31 mouse cellular contexts compared by ENCODE assay signal in the genomic region with DNA sequence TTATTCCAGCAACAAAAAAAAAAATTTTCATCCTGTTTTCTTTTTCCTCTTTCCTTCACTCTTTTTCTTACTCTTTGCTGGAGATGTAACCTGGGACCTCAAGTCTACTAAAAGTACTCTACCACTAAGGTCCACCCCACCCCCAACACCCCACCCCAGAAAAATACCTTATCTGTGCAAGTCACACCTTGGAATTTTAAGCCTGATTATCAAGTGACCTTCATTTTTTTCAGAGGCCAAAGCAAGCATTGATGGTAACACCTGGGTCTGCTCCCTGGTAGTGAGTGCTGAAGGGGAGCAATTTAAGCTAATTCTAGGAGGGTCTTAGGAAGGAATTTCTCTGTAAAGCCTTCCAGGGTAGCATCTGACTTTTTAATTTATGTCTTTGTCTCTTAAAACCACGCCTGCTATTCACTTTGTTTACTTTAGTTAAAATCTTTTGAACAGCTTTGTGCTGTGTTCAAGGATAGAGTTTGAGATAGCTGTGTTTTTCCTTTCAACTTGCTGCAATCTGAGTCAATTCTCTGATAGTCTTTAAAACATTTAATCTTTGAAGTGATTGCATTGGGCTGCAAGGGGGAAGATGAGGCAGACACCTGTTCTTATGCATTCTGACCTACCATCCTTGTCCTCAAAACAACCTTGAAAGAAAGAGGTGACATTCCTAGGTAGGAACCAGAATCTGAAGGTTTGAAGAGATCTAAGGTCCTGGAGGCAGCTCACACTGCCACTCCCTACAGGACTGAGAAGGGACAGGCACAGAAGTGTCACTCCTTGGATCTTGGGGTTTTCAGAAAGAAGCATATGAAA. TPM values are rescaled to one million over a fixed set of nuclear protein-coding genes. Genes with fewer than 3 reads are reported as not detected.
A peak's percentile ranks its signal among the peaks of the same experiment; 100 is the strongest.
DNase-seq lines count a peak whose midpoint lies in the region; ATAC-seq and TF ChIP-seq lines count a peak whose summit lies in the region.
"Had no signal": no experiment of that assay in that cellular context is flagged by ENCODE, and none has a peak within 500 bp of the region (broad histone marks: within the 10 kb centered on the region; RNA-seq: fewer than 3 reads in every experiment).

No protein-coding gene starts in this region.

- no peak for DNase-seq in gastrocnemius, adult 2 months
- DNase-seq in gastrocnemius, postnatal 14 days, result no peak
- DNase-seq in ES-CJ7 (ENCODE audit: low read depth, low spot score), result peak; percentile 80
- DNase-seq in liver, embryonic 11.5 days (ENCODE audit: low spot score), result no peak
- no peak for DNase-seq in left cerebral cortex, adult 8-10 months (ENCODE audit: low spot score in 2 of 2)
- no peak for DNase-seq in lung, postnatal 0 days (ENCODE audit: low spot score)
- DNase-seq: adrenal gland, adult 8-10 months; cerebellum, adult 8-10 months; cerebellum, postnatal 25 days; forebrain, postnatal 0 days; heart, postnatal 10 days; kidney, adult 2 months; layer of hippocampus, postnatal 36 days; lung, postnatal 36 days; retina, postnatal 1 day; right cerebral cortex, postnatal 14 days had no signal

- H3K9me3 ChIP-seq in liver, embryonic 11.5 days (ENCODE audit: control insufficient read depth, low read length), result no peaks in the 10 kb centered on the region
- no peaks in the 10 kb centered on the region for H3K9me3 ChIP-seq in liver, embryonic 16.5 days (replicated peaks; ENCODE audit: control insufficient read depth, low read length)
- H3K9me3 ChIP-seq in lung, postnatal 0 days (ENCODE audit: low read length), result no peaks in the 10 kb centered on the region
- H3K9me3 ChIP-seq: embryonic facial prominence, embryonic 10.5 days; embryonic facial prominence, embryonic 15.5 days; forebrain, embryonic 12.5 days; heart, embryonic 13.5 days; limb, embryonic 10.5 days; limb, embryonic 15.5 days; lung, embryonic 15.5 days; midbrain, embryonic 13.5 days had no signal

- H3K27me3 ChIP-seq in liver, embryonic 11.5 days (replicated peaks; ENCODE audit: control insufficient read depth, insufficient read depth, low read length), result no peaks in the 10 kb centered on the region
- no peaks in the 10 kb centered on the region for H3K27me3 ChIP-seq in liver, embryonic 16.5 days (ENCODE audit: control insufficient read depth, insufficient read depth, low read depth, low read length)
- H3K27me3 ChIP-seq in lung, postnatal 0 days (replicated peaks; ENCODE audit: insufficient read depth, low read length), result no peaks in the 10 kb centered on the region
- H3K27me3 ChIP-seq: CH12.LX; embryonic facial prominence, embryonic 15.5 days; forebrain, embryonic 12.5 days; heart, embryonic 13.5 days; limb, embryonic 15.5 days; lung, embryonic 15.5 days; midbrain, embryonic 13.5 days had no signal

- intact Hi-C loops in gastrocnemius, adult 2 months (cut with DNase I), result no loop called here
- intact Hi-C loops in gastrocnemius, postnatal 14 days (cut with DNase I; ENCODE audit: low total_unique reads), result no loop called here

- H3K4me3 ChIP-seq in gastrocnemius, adult 2 months, result no peak overlapping the region
- no peak overlapping the region for H3K4me3 ChIP-seq in liver, embryonic 11.5 days (ENCODE audit: low read depth, low read length)
- H3K4me3 ChIP-seq in liver, embryonic 16.5 days (ENCODE audit: low read depth, low read length), result no peak overlapping the region
- no peak overlapping the region for H3K4me3 ChIP-seq in lung, postnatal 0 days (ENCODE audit: low read depth, low read length)
- H3K4me3 ChIP-seq: embryonic facial prominence, embryonic 10.5 days; embryonic facial prominence, embryonic 15.5 days; forebrain, embryonic 12.5 days; heart, embryonic 13.5 days; limb, embryonic 10.5 days; limb, embryonic 15.5 days; lung, embryonic 15.5 days; midbrain, embryonic 13.5 days had no signal

- TF ChIP-seq CTCF in gastrocnemius, adult 2 months (IDR thresholded peaks at IDR 0.05), result no peak
- no peak for TF ChIP-seq CTCF in lung, postnatal 0 days (IDR thresholded peaks at IDR 0.05)

- H3K27ac ChIP-seq in gastrocnemius, adult 2 months, result peak overlapping the region; percentile 86
- no peak overlapping the region for H3K27ac ChIP-seq in liver, embryonic 11.5 days (ENCODE audit: low read depth, low read length)
- H3K27ac ChIP-seq in liver, embryonic 16.5 days (ENCODE audit: low read length), result no peak overlapping the region
- no peak overlapping the region for H3K27ac ChIP-seq in lung, postnatal 0 days (ENCODE audit: low read length)
- H3K27ac ChIP-seq: embryonic facial prominence, embryonic 10.5 days; embryonic facial prominence, embryonic 15.5 days; forebrain, embryonic 12.5 days; heart, embryonic 13.5 days; hindbrain, embryonic 14.5 days; kidney, postnatal 0 days; limb, embryonic 10.5 days; limb, embryonic 15.5 days; lung, embryonic 15.5 days; midbrain, embryonic 13.5 days had no signal

- H3K4me1 ChIP-seq in liver, embryonic 11.5 days (replicated peaks; ENCODE audit: control insufficient read depth, insufficient read depth, low read length), result peaks cover 11% of the 10 kb centered on the region
- peaks cover 20% of the 10 kb centered on the region for H3K4me1 ChIP-seq in liver, embryonic 16.5 days (ENCODE audit: control insufficient read depth, low read depth, low read length)
- H3K4me1 ChIP-seq in lung, postnatal 0 days (ENCODE audit: insufficient read depth, low read depth, low read length), result peaks cover 3% of the 10 kb centered on the region; the same call in 1 of the 2 replicates
- H3K4me1 ChIP-seq: embryonic facial prominence, embryonic 10.5 days; embryonic facial prominence, embryonic 15.5 days; forebrain, embryonic 12.5 days; limb, embryonic 10.5 days; limb, embryonic 15.5 days; midbrain, embryonic 13.5 days had no signal

- 60% methylated on average over 1 of the region's 1 CpGs for WGBS in liver, embryonic 11.5 days
- 27% methylated on average over 1 of the region's 1 CpGs for WGBS in liver, embryonic 16.5 days (ENCODE audit: insufficient replicate concordance)
- WGBS in lung, postnatal 0 days, result 30% methylated on average over 1 of the region's 1 CpGs

- peaks cover 3% of the 10 kb centered on the region; the same call in 1 of the 2 replicates for H3K36me3 ChIP-seq in liver, embryonic 11.5 days (ENCODE audit: control insufficient read depth, insufficient read depth, low read length)
- H3K36me3 ChIP-seq in liver, embryonic 16.5 days (ENCODE audit: control insufficient read depth, insufficient read depth), result peaks cover 9% of the 10 kb centered on the region; the same call in 1 of the 2 replicates
- peaks cover 16% of the 10 kb centered on the region; the same call in 1 of the 2 replicates for H3K36me3 ChIP-seq in lung, postnatal 0 days (ENCODE audit: insufficient read depth, low read length)

- no peak for TF ChIP-seq EP300 in lung, postnatal 0 days (IDR thresholded peaks at IDR 0.05)

- H3K4me2 ChIP-seq in liver, embryonic 11.5 days, result no peak overlapping the region; the same call in 1 of the 2 replicates
- H3K4me2 ChIP-seq in liver, embryonic 16.5 days (ENCODE audit: low read depth, low read length), result peak overlapping the region; percentile 10; the same call in 1 of the 2 replicates
- no peak overlapping the region for H3K4me2 ChIP-seq in lung, postnatal 0 days (replicated peaks; ENCODE audit: low read depth, low read length)
- H3K4me2 ChIP-seq: embryonic facial prominence, embryonic 15.5 days; forebrain, embryonic 12.5 days; heart, embryonic 13.5 days; hindbrain, embryonic 14.5 days; limb, embryonic 15.5 days; lung, embryonic 15.5 days; midbrain, embryonic 13.5 days had no signal

- ATAC-seq in liver, embryonic 11.5 days (replicated peaks; ENCODE audit: low FRiP score), result peak; percentile 47; the same call in 1 of the 2 replicates
- ATAC-seq in liver, embryonic 16.5 days (ENCODE audit: low read depth), result peak; percentile 43; the same call in 1 of the 2 replicates
- no peak for ATAC-seq in lung, postnatal 0 days
- ATAC-seq: forebrain, postnatal 0 days; midbrain, embryonic 13.5 days had no signal

- H3K9ac ChIP-seq in liver, embryonic 11.5 days (ENCODE audit: low read depth, low read length), result no peak overlapping the region
- H3K9ac ChIP-seq in liver, embryonic 16.5 days (ENCODE audit: low read depth, low read length), result no peak overlapping the region
- no peak overlapping the region for H3K9ac ChIP-seq in lung, postnatal 0 days (replicated peaks; ENCODE audit: low read depth)
- H3K9ac ChIP-seq: embryonic facial prominence, embryonic 15.5 days; forebrain, embryonic 12.5 days; forebrain, postnatal 0 days; heart, embryonic 13.5 days; hindbrain, embryonic 14.5 days; limb, embryonic 15.5 days; lung, embryonic 15.5 days; midbrain, embryonic 13.5 days had no signal

RNA-seq across cellular contexts. Expression of a gene that starts 8.4 kb away (rescaled TPM):
- total RNA-seq in gastrocnemius, adult 2 months (2021), result 10 to 100 TPM; 28.1 to 33.1 TPM
- total RNA-seq in gastrocnemius, postnatal 14 days (2021), result 10 to 100 TPM; 14.6 to 18.7 TPM
- polyA plus RNA-seq in liver, embryonic 11.5 days (2014; fragmentation: Nextera tagmentation; extraction: Ambion mirVana), result 24.0 and 25.2 TPM in 2 replicates
- 18.7 and 19.7 TPM in 2 replicates for polyA plus RNA-seq in liver, embryonic 16.5 days (2015; fragmentation: Nextera tagmentation; extraction: Ambion mirVana)
- 10 to 100 TPM; 34.1 to 41.5 (median 38.7) TPM for total RNA-seq in left cerebral cortex, adult 8-10 months (2022)
- polyA plus RNA-seq in lung, postnatal 0 days (2015; fragmentation: Nextera tagmentation; extraction: Ambion mirVana), result 82.6 and 91.3 TPM in 2 replicates

RNA-seq across cellular contexts. Expression of a gene that starts 21.6 kb away (rescaled TPM):
- 1 to 10 TPM; 1.8 to 3.5 TPM for total RNA-seq in gastrocnemius, adult 2 months (2021)
- 1 to 10 TPM; 5.1 to 6.1 TPM for total RNA-seq in gastrocnemius, postnatal 14 days (2021)
- 4.2 and 4.4 TPM in 2 replicates for polyA plus RNA-seq in liver, embryonic 11.5 days (2014; fragmentation: Nextera tagmentation; extraction: Ambion mirVana)
- polyA plus RNA-seq in liver, embryonic 16.5 days (2015; fragmentation: Nextera tagmentation; extraction: Ambion mirVana), result 2.1 and 2.5 TPM in 2 replicates
- 1 to 10 TPM; 4.2 to 5.4 (median 4.8) TPM for total RNA-seq in left cerebral cortex, adult 8-10 months (2022)
- 24.6 and 24.8 TPM in 2 replicates for polyA plus RNA-seq in lung, postnatal 0 days (2015; fragmentation: Nextera tagmentation; extraction: Ambion mirVana)
- total RNA-seq: hematopoietic stem cell, adult 5-6 weeks; monocyte, adult 5-6 weeks had no signal

RNA-seq across cellular contexts. Expression of a gene that starts 31.1 kb away (rescaled TPM):
- 1 to 10 TPM; 2.4 to 2.9 TPM for total RNA-seq in gastrocnemius, adult 2 months (2021)
- total RNA-seq in gastrocnemius, postnatal 14 days (2021), result 1 to 10 TPM; 2.8 to 3.9 TPM
- polyA plus RNA-seq in liver, embryonic 11.5 days (2014; fragmentation: Nextera tagmentation; extraction: Ambion mirVana), result 23.1 and 23.2 TPM in 2 replicates
- 12.5 and 14.0 TPM in 2 replicates for polyA plus RNA-seq in liver, embryonic 16.5 days (2015; fragmentation: Nextera tagmentation; extraction: Ambion mirVana)
- 10 to 100 TPM in 2 of 4 experiments, 1 to 10 TPM in 2; 7.9 to 10.9 (median 9.6) TPM for total RNA-seq in left cerebral cortex, adult 8-10 months (2022)
- polyA plus RNA-seq in lung, postnatal 0 days (2015; fragmentation: Nextera tagmentation; extraction: Ambion mirVana), result 35.5 and 35.8 TPM in 2 replicates

RNA-seq across cellular contexts. Expression of a gene that starts 31.1 kb away (rescaled TPM):
- total RNA-seq in gastrocnemius, adult 2 months (2021), result 1 to 10 TPM; 1.0 to 1.1 TPM
- total RNA-seq in gastrocnemius, postnatal 14 days (2021), result 1 to 10 TPM; 1.3 TPM
- 2.0 and 2.4 TPM in 2 replicates for polyA plus RNA-seq in liver, embryonic 11.5 days (2014; fragmentation: Nextera tagmentation; extraction: Ambion mirVana)
- polyA plus RNA-seq in liver, embryonic 16.5 days (2015; fragmentation: Nextera tagmentation; extraction: Ambion mirVana), result 1.4 TPM in 2 replicates
- 1 to 10 TPM in 2 of 4 experiments, under 1 TPM in 2; 0.50 to 1.6 (median 1.1) TPM for total RNA-seq in left cerebral cortex, adult 8-10 months (2022)
- 6.0 and 6.6 TPM in 2 replicates for polyA plus RNA-seq in lung, postnatal 0 days (2015; fragmentation: Nextera tagmentation; extraction: Ambion mirVana)
- total RNA-seq: monocyte, adult 5-6 weeks had no signal

RNA-seq across cellular contexts. Expression of a gene that starts 36.3 kb away (rescaled TPM):
- 1 to 10 TPM; 6.1 to 8.4 TPM for total RNA-seq in gastrocnemius, adult 2 months (2021)
- 1 to 10 TPM in 1 of 2 experiments, under 1 TPM in 1; 0.95 to 1.4 TPM for total RNA-seq in gastrocnemius, postnatal 14 days (2021)
- 0.19 TPM in 1 of 2 replicates, not detected in the other for polyA plus RNA-seq in liver, embryonic 11.5 days (2014; fragmentation: Nextera tagmentation; extraction: Ambion mirVana)
- polyA plus RNA-seq in liver, embryonic 16.5 days (2015; fragmentation: Nextera tagmentation; extraction: Ambion mirVana), result 0.08 and 0.09 TPM in 2 replicates
- 10 to 100 TPM; 21.3 to 25.7 (median 22.9) TPM for total RNA-seq in left cerebral cortex, adult 8-10 months (2022)
- 1.7 and 2.0 TPM in 2 replicates for polyA plus RNA-seq in lung, postnatal 0 days (2015; fragmentation: Nextera tagmentation; extraction: Ambion mirVana)
- total RNA-seq: hematopoietic stem cell, adult 5-6 weeks; monocyte, adult 5-6 weeks had no signal
- polyA plus RNA-seq: heart, embryonic 13.5 days; limb, embryonic 10.5 days; stomach, embryonic 14.5 days had no signal
